ENCODE assay signal across 21 mouse cellular contexts in the genomic region with DNA sequence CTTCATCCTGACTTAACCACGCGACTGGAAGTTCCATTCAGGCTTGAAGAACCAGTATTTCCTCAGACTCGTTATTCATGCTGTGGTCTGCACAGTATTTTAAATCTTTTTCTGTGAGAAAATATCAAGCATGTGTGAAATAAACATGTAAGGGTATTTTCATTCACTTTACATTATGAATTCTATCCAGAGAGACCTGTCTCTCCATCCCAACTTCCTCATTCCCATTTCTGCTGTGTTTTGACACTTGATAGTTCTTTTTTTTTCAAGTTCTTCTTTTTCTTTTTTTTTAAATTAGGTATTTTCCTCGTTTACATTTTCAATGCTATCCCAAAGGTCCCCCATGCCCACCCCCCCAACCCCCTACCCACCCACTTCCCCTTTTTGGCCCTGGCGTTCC.
A peak's percentile ranks its signal among the peaks of the same experiment; 100 is the strongest.
DNase-seq lines count a peak whose midpoint lies in the region; TF ChIP-seq lines count a peak whose summit lies in the region.
"Had no signal": no experiment of that assay in that cellular context is flagged by ENCODE, and none has a peak within 500 bp of the region (broad histone marks: within the 10 kb centered on the region; RNA-seq: fewer than 3 reads in every experiment).

No protein-coding gene starts in this region.

- H3K4me1 ChIP-seq in CH12.LX (ENCODE audit: control insufficient read depth in 1 of 2, insufficient read depth in 2 of 2) (peaks cover 6 to 21% of the 10 kb centered on the region in 2 experiments; a peak in 3 of 4 replicates), MEL (ENCODE audit: control insufficient read depth in 1 of 2, insufficient read depth in 2 of 2, low read length in 2 of 2) (peaks cover 4 to 6% of the 10 kb centered on the region in 2 experiments; a peak in 3 of 4 replicates)

- TF ChIP-seq RAD21 in CH12.LX (IDR thresholded peaks at IDR 0.05; ENCODE audit: low read depth, low read length) (no peak), MEL (IDR thresholded peaks at IDR 0.05; ENCODE audit: low read depth, low read length) (no peak)

- H3K9ac ChIP-seq in CH12.LX (ENCODE audit: insufficient read depth, low read depth) (no peak overlapping the region), MEL (ENCODE audit: control insufficient read depth, low read depth, low read length, poor library complexity, severe bottlenecking) (peak overlapping the region; percentile 45)

- no peak for TF ChIP-seq POLR2A in CH12.LX (IDR thresholded peaks at IDR 0.05; ENCODE audit: low read depth, low read length)
- no peak for TF ChIP-seq POLR2A in MEL (IDR thresholded peaks at IDR 0.05; ENCODE audit: control insufficient read depth in 1 of 2, insufficient read depth in 1 of 2, low read depth in 1 of 2, low read length in 2 of 2, poor library complexity in 1 of 2)

- H3K4me3 ChIP-seq in CH12.LX (replicated peaks in 1 of 3; ENCODE audit: low read depth in 2 of 3, low read length in 2 of 3, poor library complexity in 1 of 3) (no peak overlapping the region), MEL (ENCODE audit: control insufficient read depth in 1 of 2, insufficient read depth in 1 of 2, low read depth in 2 of 2, low read length in 2 of 2) (peak overlapping the region; percentile 46 to 52)

- no peak overlapping the region for H3K27ac ChIP-seq in CH12.LX (ENCODE audit: insufficient read depth, low read depth)
- peak overlapping the region; percentile 69 for H3K27ac ChIP-seq in MEL (ENCODE audit: control insufficient read depth, low read depth, low read length)

- in situ Hi-C loops in CH12.LX (cut with MboI; ENCODE audit: low pct_ligation_motif_present, low pct_unique_long_range_greater_than_20kb, low sequenced_read_pairs): no loop called here

- TF ChIP-seq CTCF in CH12.LX (conservative IDR thresholded peaks at IDR 0.05 in 1 of 2, IDR thresholded peaks at IDR 0.05 in 1 of 2; ENCODE audit: low read depth in 2 of 2, low read length in 2 of 2) (no peak), MEL (IDR thresholded peaks at IDR 0.05 in 2 of 3, conservative IDR thresholded peaks at IDR 0.05 in 1 of 3; ENCODE audit: control insufficient read depth in 1 of 3, insufficient read depth in 1 of 3, low read depth in 2 of 3, low read length in 3 of 3, poor library complexity in 1 of 3, severe bottlenecking in 1 of 3) (no peak)

- H3K36me3 ChIP-seq in CH12.LX (replicated peaks in 1 of 2; ENCODE audit: control insufficient read depth in 1 of 2, insufficient read depth in 1 of 2, low read length in 1 of 2): no peaks in the 10 kb centered on the region
- H3K36me3 ChIP-seq in MEL (ENCODE audit: control insufficient read depth in 1 of 2, insufficient read depth in 2 of 2, low read length in 2 of 2): peaks cover 0 to 11% of the 10 kb centered on the region in 2 experiments; a peak in 2 of 4 replicates
- H3K36me3 ChIP-seq: G1E had no signal

- H3K9me3 ChIP-seq in CH12.LX (replicated peaks; ENCODE audit: low read length) (no peaks in the 10 kb centered on the region), MEL (replicated peaks; ENCODE audit: insufficient read depth, low read length) (no peaks in the 10 kb centered on the region)
- H3K9me3 ChIP-seq: G1E had no signal

- no peak overlapping the region; the same call in 1 of the 2 replicates for H3K4me2 ChIP-seq in CH12.LX (ENCODE audit: insufficient read depth, low read depth, poor library complexity, severe bottlenecking)

- DNase-seq in CH12.LX (ENCODE audit: extremely low read depth) (peak; percentile 28), MEL (ENCODE audit: low read depth, low spot score) (peak; percentile 63), MEL-GATA-1-ER (ENCODE audit: extremely low read depth, low read depth) (peak; percentile 63)
- DNase-seq in urinary bladder, postnatal 4 days (ENCODE audit: low spot score in 2 of 2): no peak
- no peak for DNase-seq in thymus, postnatal 0 days (ENCODE audit: low spot score)
- no peak for DNase-seq in ovary, postnatal 36 days (ENCODE audit: low spot score)
- DNase-seq: adrenal gland, adult 2 months; adrenal gland, adult 8-10 months; adrenal gland, postnatal 10 days; adrenal gland, postnatal 14 days; adrenal gland, postnatal 25 days; adrenal gland, postnatal 36 days; B cell, adult 2 months; cerebellum, adult 11 months; cerebellum, adult 11-12 months; cerebellum, adult 18-20 months; cerebellum, adult 2 months; cerebellum, adult 8-10 months; cerebellum, adult 9-10 months had no signal

- TF ChIP-seq EP300 in CH12.LX (IDR thresholded peaks at IDR 0.05; ENCODE audit: low read length) (0 out of 2 replicates have a peak, but pooled peaks have one; percentile 19), MEL (IDR thresholded peaks at IDR 0.05; ENCODE audit: low read depth in 1 of 2, low read length in 2 of 2) (peak in 1 of 2 experiments; percentile 44; a peak in 2 of 4 replicates)

- H3K27me3 ChIP-seq in CH12.LX (replicated peaks): no peaks in the 10 kb centered on the region
- H3K27me3 ChIP-seq in MEL (ENCODE audit: control insufficient read depth in 1 of 2, insufficient read depth in 2 of 2, low read length in 2 of 2): no peaks in the 10 kb centered on the region
- H3K27me3 ChIP-seq: Patski had no signal

- H3K79me2 ChIP-seq in CH12.LX (replicated peaks; ENCODE audit: control insufficient read depth, extremely low read depth, insufficient read depth, poor library complexity, severe bottlenecking): no peaks in the 10 kb centered on the region
- no peaks in the 10 kb centered on the region for H3K79me2 ChIP-seq in MEL (ENCODE audit: control insufficient read depth, insufficient read depth, low read length, poor library complexity)

- dilution Hi-C loops in CH12.LX (cut with MboI; ENCODE audit: extremely low pct_ligation_motif_present, extremely low pct_unique_long_range_greater_than_20kb, low sequenced_read_pairs): no loop called here

TF ChIP-seq in CH12.LX, 34 proteins besides CTCF, POLR2A, EP300 and RAD21 (continues in another document):
- TF ChIP-seq SIN3A (IDR thresholded peaks at IDR 0.05; ENCODE audit: low read length) (no peak), HCFC1 (IDR thresholded peaks at IDR 0.05; ENCODE audit: low read depth, low read length) (no peak), UBTF (IDR thresholded peaks at IDR 0.05; ENCODE audit: low read depth, low read length) (no peak), SMC3 (IDR thresholded peaks at IDR 0.05; ENCODE audit: low read depth, low read length) (no peak), NRF1 (IDR thresholded peaks at IDR 0.05; ENCODE audit: low read depth, low read length) (no peak), RCOR1 (conservative IDR thresholded peaks at IDR 0.05; ENCODE audit: low read depth, low read length) (no peak), USF2 (conservative IDR thresholded peaks at IDR 0.05; ENCODE audit: low read depth, low read length) (no peak), KAT2A (IDR thresholded peaks at IDR 0.05; ENCODE audit: insufficient replicate concordance, low read length) (no peak), ZC3H11A (IDR thresholded peaks at IDR 0.05; ENCODE audit: low read depth, low read length) (no peak), MEF2A (IDR thresholded peaks at IDR 0.05; ENCODE audit: borderline replicate concordance, low read depth, low read length) (0 out of 2 replicates have a peak, but pooled peaks have one; percentile 24), ELF1 (IDR thresholded peaks at IDR 0.05; ENCODE audit: low read depth, low read length) (no peak), MAFK (IDR thresholded peaks at IDR 0.05; ENCODE audit: insufficient replicate concordance, low read length) (no peak), CHD1 (IDR thresholded peaks at IDR 0.05; ENCODE audit: low read depth, low read length) (no peak), ZKSCAN1 (IDR thresholded peaks at IDR 0.05; ENCODE audit: borderline replicate concordance, low read depth, low read length) (no peak), NELFE (IDR thresholded peaks at IDR 0.05; ENCODE audit: low read depth, low read length) (no peak), BHLHE40 (IDR thresholded peaks at IDR 0.05; ENCODE audit: low read depth, low read length) (0 out of 2 replicates have a peak, but pooled peaks have one; percentile 30), MAX (IDR thresholded peaks at IDR 0.05; ENCODE audit: low read length) (0 out of 2 replicates have a peak, but pooled peaks have one; percentile 28), USF1 (IDR thresholded peaks at IDR 0.05; ENCODE audit: low read depth, low read length) (no peak), E2F4 (IDR thresholded peaks at IDR 0.05; ENCODE audit: insufficient replicate concordance, low read depth, low read length) (no peak)

TF ChIP-seq in MEL, 35 proteins besides CTCF, POLR2A, EP300 and RAD21:
- TF ChIP-seq ZNF384 (IDR thresholded peaks at IDR 0.05; ENCODE audit: low read depth, low read length): peak; percentile 89
- no peak for TF ChIP-seq SIN3A (IDR thresholded peaks at IDR 0.05; ENCODE audit: low read length)

Comparison
In these comparisons a context has a peak if more than half of its experiments do, and no peak if none do; other contexts are left out.
1. DNase-seq: peak in CH12.LX (single experiment), MEL (single experiment) and MEL-GATA-1-ER (single experiment); none in urinary bladder, postnatal 4 days (0 of 2), thymus, postnatal 0 days (single experiment) and ovary, postnatal 36 days (single experiment).
2. H3K4me3 ChIP-seq: peak in MEL (2 of 2); none in CH12.LX (0 of 3).